Mouse (Mus musculus) spleen, adult 2 months (tissue): ENCODE results near the gene Ptprb.

Source experiments
- CTCF ChIP-seq: fragments of 200-500 bp; IDR thresholded peaks from 2 replicates; pipeline ENCODE4 v1.5.1; 2011; ENCODE audit warnings: mild to moderate bottlenecking, inconsistent platforms; ENCODE audit not compliant: insufficient read depth, insufficient read length, insufficient replicate concordance; ENCODE audit errors: extremely low read depth
- POLR2A ChIP-seq: fragments of 200-500 bp; IDR thresholded peaks from 2 replicates; pipeline ENCODE4 v1.6.1; 2011; ENCODE audit warnings: low read depth, low read length, inconsistent platforms

DNA sequence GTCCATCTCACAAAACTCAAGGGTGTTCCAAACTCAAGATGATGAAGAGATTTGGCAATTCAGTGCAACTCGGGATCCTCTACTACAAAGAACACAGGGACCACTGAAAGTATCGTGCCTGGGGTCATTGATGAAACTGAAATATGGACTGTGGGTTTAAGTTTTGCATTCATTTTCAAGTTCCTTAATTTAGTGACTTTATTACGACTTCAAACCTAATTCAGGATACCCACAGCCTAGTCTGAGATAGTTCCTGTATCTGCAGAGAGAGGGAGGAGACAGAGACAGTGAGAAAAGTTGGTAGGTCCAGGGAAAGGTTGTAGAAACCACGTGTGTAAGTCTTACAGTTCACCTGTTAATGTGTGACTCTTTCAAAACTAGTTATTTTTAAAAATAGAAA is 15.2 kb downstream of the Ptprb start:
- TF ChIP-seq POLR2A (no peak), CTCF (no peak)
